Mouse (Mus musculus): ENCODE results near the gene Scg3.
"Not testable (repeated sequence)": the region's sequence is repeated elsewhere in the genome, so short reads cannot be mapped to it uniquely, and the experiment has no call there.

Scg3 gene

DNA sequence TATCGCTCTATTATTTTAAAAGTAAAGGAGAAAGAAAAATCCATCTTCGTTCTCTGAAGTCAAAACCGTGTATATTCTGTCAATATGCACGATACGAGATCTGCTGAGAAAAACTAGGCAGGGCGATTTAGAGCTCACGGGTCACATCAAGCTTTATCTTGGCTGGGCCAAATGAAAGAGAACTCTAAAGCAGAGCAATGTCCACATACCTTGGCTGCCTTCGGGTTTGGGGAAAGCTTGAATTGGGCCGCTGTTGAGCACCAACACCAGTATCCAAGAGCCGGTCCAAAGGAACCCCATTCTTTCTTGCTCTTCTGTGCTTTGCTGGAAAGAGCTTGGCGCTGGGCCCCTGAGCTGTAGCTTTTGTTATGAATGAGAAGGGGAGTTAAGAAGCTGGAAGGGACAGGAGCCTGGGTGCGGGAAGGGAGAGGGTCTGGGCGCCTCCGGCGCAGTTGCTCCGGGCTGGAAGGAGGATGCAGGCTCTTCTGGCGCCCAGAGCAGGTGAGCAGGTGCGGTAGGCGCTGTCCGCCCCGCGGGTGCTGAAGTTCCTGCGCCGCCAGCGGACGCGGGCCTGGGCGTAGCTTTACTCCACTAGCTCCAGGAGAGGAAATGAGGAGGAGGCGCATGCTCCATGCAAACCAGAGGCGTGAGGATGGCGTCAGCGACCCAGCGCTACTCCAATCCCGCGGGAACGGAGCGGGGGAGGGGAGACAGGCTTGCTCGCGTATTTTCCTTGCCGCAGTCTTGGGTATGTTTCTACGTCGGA is at the start of gene Scg3:
Scg3 (minus strand) TSS at position 631 of the 766 bp plus-strand sequence.
- DNase-seq (ENCODE audit: low read depth, low spot score) = peak; percentile 92

DNA sequence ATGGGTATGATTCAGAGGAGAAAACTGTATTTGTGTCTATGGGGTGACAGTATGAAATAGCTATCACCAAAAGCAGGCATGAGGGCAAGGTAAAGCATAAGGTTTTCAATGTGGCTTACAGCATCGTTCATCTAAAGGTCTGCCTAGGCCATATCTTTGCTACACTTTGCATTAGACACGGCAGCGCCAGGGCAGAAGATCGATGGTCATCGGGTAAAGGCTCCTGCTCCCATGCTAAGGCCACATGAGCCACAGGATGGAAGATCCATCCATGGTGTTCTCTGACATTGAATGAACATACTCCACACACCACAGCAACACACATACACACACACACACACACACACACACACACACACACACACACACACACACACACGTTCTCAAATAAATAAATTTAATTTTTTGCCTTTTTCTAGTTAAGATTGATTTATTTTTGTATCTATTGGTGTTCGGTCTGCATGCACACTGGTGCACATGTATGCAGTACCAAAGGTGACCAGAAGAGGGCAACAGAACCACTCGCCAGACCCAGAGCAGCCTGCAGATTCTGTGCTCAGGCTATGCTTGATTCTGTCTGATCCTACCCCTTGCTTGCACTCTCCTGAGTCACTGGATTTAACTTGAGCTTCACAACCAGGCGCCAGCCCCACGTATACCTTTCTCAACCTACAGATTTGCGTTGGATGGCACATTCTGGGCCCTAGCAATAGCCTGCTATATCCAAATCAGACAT is 36.3 kb upstream of the Scg3 start:
- peak; percentile 79 for DNase-seq (ENCODE audit: low read depth, low spot score)

DNA sequence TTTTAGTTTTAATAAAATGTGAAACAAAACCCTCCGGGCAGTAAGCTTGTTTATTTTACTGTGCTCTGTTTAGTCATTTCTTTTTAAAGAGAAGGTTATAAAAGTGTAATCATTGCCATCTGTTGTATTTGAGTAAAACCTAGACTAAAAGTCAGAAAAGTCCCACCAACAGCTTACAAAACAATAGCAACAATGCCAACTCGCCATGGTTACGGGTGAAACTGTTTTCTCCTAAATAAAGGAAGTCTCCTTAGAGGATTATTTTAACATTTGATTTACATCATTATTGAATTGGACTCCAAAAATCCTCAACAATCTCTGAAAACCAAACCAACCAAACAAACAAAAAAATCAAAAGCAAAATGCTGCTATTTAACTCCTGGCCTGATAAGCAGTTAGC is 35.6 kb upstream of the Scg3 start:
- no peak for DNase-seq (ENCODE audit: low read depth, low spot score)

DNA sequence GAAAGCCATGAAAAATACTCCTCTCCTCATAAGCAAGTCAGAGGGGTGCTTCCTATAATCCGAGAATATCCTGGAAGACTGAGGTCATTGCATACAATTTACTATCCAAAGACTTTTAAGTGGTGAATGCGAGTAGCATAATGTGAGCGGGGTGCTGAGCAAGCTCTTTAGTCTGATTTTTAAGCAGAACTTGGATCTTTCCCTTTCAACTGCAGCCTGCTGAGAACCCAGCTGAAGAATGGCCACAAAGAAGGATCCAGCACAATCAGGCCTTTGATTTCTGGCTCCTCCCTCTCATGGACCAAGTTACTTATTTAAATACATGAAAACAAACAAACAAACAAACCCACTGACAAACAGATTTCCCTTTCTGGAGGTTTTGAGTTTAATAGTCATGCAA is 916 bp upstream of the Scg3 start:
- DNase-seq (ENCODE audit: low read depth, low spot score) = no peak

DNA sequence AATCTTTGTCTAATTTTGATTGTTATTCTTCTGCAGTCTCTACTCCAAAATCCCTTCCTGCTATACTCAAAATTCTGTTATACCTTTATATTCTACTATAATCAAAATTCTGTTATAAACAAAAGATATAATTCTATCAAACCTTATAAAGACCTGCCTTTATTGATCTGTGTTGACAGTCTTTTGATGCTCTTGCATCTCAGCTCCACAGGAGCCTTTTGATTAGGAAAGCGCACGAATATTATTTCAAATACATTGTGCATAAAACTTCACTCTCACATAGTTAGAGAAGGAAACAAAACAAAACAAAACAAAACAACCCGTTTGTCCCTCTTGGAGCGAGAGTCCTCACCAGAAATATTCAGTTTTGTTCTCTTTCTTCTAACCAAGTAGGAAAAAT is 436 bp upstream of the Scg3 start:
- DNase-seq (ENCODE audit: low read depth, low spot score) = no peak

DNA sequence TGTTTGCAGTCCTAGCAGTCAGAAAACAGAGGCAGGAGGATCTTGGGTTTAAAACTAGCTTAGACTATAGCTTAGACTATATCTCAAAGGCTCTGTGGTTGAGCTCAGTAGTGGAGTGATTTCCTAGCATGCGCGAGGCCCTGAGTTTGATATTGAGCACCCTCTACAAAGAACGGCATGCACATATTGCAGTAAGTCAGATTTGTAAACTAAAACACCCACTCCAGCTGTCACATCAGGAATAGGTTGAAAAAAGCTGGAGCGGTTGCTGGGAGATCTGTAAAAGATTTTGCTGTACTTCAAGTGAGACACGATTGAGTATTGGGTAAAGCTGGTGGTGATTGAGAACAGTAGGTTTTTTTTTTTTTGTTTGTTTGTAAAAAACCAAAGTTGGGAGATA is 3.2 kb downstream of the Scg3 start:
- no peak for DNase-seq (ENCODE audit: low read depth, low spot score)

DNA sequence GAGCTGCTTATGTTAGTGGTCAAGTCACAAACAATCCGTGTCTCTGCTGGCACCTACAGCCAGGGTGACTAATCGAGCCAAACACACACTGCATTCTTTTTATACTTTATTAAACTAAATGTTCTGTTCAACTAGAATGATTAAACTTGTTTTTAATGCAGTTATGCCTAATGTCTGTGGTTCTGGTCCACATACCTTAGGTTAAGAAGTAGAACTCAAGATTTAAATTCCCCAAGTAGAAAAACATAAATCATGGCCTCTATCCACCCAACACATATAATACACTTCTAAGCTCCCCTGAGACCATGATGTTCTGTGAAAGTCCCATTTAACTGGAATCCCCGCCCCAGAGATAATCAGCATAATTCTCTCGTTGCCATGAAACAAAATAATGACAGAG is 4.2 kb downstream of the Scg3 start:
- no peak for DNase-seq (ENCODE audit: low read depth, low spot score)

DNA sequence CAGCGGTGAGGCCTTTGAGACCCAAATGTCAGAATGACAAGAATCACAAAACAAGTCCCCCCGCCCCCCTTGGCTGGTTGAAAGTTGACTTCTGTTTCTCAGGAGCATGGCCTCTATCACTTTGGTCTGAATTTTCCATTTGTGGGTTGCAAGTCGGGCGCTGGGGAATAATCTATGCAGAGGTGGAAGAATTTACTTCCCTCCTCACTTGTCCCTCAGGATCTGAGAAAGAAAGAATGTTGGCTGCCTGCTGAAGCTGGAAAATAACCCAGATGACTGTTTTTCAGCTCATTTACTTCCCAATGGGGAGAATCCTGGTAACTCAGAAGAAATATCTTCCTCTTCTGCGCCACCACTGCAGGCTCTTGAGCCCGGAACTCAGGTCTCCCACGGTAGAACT is 5.5 kb downstream of the Scg3 start:
- DNase-seq (ENCODE audit: low read depth, low spot score) = no peak

DNA sequence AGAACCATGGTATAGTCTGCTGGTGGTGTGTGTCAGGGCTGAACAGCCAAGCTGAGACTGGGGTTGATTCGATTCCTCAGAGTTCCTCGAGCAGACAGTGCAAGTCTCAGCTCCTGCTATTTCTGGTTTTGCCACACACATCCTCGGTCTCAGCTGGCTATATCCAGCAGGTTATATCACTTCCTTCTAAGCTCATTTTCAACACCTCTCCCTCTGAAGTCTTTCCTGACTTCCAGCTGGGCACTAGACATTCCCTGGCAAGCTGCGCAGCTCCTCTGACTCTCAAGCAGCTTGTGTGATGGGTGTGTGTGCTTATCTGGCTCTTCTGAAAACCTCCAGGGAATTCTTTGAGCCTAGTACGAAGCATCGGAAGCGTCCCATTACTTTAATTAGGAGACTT is 7.6 kb downstream of the Scg3 start:
- DNase-seq (ENCODE audit: low read depth, low spot score) = no peak

DNA sequence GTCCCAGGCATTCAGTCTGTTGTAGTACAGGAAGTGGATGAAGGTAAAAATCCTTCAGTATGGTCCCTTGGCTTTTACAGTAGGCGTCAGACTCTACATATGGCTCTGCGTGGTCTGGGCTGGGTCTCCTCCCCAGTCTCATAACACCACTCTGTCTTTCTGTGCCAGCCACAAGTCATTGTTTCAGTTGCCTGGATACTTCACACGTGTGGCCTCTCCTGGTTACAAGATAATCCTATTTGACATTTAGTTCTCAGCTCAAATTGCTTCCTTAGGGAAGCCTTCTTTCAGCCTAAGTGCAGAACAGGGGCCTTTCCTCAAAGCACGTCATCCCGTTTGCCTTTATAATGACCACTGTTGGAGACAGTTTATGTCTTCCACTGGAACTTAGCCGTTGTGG is 11.1 kb downstream of the Scg3 start:
- no peak for DNase-seq (ENCODE audit: low read depth, low spot score)

DNA sequence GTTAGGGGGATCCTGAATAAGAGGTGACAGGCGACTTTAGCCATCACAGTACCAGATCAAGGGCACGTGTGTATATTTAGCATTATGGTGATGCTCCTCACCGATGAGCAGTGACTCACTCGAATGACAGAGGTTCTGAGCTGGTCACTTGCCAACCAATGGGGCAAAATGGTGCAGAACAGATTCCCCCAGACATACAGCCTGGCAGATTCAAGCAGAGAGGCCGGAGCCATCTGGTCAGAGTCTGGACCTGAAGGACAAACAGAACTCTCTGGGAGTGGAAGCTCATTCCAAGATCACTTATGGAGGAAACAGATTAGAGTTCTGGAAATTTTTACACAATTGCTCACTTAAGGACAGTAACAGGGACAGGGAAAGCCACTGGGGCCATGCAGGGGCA is 17.2 kb downstream of the Scg3 start:
- no peak for DNase-seq (ENCODE audit: low read depth, low spot score)

DNA sequence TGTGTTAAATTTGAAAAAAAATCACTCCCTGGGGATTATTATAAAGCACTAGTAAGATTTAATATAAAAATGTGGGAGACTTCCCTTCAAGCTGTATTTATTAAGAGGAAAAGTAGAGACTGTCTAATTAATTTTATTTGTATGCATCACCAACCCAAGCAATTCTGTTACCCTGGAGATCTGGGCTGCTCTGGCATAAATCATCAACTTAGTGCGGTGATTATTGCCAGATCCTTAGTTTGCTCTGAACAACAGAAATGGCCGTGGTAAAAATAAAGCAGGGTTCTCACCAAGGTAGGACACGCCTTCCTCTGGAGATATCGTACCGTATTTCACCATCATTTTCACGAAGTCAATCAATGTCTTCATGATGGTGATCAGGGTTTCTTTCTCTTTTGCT is 18.5 kb downstream of the Scg3 start:
- DNase-seq (ENCODE audit: low read depth, low spot score) = no peak

DNA sequence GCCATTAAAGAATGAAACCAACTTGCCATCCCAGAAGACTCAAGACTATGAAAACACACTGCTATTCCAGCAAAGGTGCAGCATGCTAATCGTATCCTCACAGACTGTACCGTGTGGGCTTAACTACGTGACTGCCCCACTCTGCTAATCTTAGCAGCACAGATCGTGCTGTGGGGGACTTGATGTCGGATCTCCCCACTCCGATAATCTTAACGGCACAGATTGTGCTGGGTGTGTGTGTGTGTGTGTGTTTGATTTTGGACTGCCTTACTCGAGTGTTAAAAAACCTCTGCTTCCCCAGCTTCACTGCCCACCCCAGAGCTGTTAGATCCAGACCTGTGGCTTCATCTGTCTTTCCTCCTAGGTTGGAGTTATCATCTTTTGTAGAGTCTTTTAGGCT is 22.9 kb downstream of the Scg3 start:
- no peak for DNase-seq (ENCODE audit: low read depth, low spot score)

DNA sequence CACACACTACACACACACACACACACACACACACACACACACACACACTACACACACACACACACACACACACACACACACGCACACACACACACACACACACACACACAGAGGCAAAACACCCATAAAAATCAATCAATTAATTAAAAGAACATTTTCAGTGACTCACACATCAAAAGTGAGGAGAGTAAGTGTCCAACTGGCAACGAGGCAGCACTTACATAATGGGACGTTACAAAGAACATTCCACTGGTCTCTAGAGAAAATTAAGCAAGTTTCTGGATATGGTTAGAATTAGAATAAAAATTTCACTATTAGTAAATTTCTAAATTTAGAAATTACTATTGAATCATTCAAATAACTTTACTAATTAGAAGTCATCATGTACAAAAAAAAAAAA is 27.4 kb downstream of the Scg3 start:
- not testable (repeated sequence) for DNase-seq (ENCODE audit: low read depth, low spot score)

DNA sequence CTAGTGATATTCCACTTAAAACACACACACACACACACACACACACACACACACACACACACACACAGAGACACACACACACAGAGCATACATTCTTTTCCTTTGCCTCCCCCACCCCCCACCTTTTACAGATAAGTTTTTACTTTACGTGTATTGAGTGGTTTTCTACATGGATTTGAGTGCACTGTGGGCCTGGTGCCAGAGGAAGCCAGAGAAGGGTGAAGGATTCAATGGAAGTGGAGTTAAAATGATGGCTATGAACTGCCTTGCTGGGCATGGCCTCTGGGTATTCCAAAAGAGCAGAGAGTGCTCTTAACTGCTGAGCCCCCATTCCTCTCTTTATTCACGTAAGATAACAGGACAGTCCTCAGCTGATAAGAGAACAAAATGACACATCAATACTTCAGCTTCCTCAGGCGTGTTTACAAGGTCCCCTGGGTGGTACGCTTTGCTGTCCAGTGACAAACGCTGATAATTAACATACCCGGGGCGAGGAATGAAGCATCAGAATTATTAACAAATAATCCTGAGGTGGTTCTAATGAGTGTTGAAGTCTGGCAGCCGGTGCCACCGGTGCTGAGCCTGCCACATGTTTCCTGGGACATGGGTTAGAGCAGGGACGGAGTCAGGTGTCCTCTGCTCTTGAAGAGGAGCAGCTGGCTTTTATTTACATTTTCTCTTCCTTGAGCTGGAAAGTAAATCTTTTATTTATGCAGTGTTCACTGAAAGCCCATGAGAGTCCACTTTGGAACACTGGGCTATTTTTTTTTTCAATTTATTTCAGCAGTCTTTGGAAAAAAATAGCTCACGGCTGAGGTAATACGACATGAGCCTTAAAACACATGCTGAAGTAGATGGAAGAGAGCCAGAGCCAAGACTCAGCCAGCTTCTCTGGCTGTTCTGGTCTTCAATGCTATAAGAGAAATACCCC is 29.6 kb downstream of the Scg3 start:
- no peak for DNase-seq (ENCODE audit: low read depth, low spot score)

DNA sequence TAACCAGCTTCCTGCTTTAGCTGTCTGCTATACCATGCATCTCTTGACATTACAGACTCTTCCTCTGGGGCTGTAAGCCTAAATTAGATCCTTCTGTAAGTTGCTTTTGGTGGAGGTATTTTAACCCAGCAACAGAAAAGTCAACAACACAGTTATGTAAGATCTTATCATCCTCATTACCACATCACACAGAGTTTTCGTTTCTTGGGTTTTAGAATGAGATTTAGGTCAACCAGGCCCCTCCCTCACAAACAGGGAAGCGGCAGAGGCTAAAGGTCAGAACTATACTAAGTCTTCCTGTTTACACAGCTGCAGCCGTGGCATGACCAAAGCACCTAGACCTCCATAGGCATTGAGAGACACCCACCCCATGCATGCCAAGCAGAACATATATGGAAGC is 38.5 kb downstream of the Scg3 start:
- no peak for DNase-seq (ENCODE audit: low read depth, low spot score)

DNA sequence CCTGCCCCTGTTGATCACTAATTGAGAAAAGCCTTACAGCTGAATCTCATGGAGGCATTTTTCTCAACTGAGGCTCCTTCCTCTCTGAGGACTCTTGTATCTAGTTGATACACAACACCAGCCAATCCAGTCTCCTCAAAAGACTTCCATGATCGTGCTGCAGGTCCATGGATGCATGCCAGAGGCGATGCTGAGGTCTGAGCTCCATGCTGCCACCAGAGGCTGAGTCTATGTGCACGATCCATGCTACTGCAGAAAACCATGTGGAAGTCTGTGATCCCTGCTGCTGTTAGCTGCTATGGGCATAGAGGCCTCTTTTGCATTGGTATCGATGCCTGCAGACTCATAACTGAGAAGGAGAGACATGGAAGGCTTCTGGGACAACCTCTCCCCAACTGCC is 49.6 kb downstream of the Scg3 start:
- no peak for DNase-seq (ENCODE audit: low read depth, low spot score)

DNA sequence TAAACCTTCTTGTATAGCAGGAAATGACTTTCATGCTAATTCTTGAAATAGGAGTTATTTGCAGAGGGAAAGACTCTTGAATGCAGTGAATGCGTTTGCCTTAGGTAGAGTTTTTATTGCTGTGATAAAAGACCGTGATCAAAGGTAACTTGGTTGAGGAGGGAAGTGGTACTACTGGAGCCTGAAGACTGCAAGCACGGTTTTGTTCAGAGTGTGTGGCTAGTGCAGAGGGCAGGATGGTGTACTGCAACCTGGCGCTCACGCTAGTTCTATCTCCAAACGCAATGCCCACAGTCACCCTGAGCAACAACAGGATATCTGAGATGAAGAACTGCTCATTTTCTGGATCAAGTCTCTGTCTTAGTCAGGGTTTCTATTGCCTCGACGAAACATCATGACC is 50.3 kb downstream of the Scg3 start:
- DNase-seq (ENCODE audit: low read depth, low spot score) = no peak

DNA sequence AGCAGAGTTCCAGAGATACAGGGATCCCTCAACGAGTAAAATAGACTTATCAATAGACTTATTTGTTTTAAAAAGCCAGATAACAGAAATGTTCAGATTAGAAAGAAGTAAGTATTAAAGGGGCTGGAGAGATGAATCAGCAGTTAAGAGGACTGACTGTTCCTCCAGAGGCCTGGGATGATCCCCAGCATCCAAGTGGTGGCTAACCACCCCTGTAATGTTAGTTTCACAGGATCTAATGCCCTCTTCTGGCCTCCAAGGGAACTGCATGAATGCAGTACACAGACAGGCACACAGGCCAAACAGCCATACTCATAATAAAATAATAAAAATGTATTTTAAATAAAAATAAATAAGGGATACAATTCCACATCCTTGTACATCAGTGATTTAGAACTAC is 51.0 kb downstream of the Scg3 start:
- no peak for DNase-seq (ENCODE audit: low read depth, low spot score)

DNA sequence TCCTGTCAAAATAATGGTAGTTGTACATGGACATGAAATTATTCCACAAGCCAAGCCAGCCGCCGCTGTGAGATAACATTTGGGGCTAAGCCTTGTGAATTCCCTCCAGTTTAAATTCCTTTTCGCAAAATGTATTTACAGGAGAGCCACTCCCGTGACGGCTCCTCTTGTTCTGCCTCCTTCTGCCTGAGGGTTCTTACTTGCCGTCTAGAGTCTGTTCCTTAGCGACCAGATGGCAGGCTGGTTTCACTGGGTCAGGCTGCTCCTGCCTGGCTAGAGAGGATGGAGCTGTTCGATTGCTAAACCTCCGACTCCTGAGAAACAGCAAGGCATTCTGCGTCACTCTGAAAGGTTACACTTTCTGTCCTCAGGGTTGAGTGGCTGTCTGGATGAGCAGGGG is 51.7 kb downstream of the Scg3 start:
- DNase-seq (ENCODE audit: low read depth, low spot score) = no peak

DNA sequence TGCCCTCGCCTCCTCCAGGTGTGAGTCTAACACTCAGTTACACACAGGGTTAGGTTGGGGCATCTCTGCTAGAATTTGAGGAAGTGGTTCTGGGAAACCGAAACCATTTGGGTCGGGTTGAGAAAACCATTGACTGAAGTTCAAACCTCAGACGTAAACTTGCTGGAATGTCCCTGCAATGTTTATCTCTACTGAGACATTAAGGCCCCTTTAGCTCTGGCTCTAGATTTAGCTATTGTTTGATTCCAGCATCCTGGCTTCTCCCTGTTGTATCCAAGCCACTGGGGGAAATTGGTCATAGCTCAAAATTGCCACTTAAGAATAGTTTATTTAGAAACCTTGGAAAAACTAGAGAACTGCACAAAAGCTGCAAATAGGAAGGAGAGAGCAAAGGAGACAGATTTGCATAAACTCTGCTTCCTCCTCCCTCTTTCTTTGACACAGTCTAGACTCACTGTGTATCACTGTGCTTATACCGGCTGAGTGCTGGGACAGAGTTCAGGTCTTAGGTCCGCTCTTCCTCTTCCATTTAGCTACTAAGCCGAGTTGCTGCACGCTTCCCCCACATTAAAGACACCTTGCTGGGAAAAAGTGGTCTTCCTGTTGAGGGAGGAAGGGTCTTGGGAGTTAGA is 52.9 kb downstream of the Scg3 start:
- DNase-seq (ENCODE audit: low read depth, low spot score) = no peak

DNA sequence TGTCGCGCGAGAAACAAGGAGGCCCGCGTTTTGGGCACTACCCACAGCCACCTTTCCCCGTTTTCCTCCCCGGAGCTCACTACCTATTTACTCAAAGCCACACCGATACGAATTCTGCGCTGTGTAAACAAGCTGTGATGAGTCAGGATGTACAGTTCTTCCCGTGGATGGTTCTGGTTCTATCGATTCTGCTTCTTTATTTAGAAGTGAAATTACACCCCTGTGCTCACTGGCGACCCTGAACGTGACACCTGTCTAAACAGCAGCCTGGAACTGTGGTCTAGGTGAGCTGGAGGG is 57.6 kb downstream of the Scg3 start:
- DNase-seq (ENCODE audit: low read depth, low spot score) = no peak

Data from mesoderm, embryonic 11.5 days (tissue).